Mouse (Mus musculus): Measurements from ENCODE around the gene Med6.
A peak's percentile ranks its signal among the peaks of the same experiment; 100 is the strongest.

Gene Med6

DNA sequence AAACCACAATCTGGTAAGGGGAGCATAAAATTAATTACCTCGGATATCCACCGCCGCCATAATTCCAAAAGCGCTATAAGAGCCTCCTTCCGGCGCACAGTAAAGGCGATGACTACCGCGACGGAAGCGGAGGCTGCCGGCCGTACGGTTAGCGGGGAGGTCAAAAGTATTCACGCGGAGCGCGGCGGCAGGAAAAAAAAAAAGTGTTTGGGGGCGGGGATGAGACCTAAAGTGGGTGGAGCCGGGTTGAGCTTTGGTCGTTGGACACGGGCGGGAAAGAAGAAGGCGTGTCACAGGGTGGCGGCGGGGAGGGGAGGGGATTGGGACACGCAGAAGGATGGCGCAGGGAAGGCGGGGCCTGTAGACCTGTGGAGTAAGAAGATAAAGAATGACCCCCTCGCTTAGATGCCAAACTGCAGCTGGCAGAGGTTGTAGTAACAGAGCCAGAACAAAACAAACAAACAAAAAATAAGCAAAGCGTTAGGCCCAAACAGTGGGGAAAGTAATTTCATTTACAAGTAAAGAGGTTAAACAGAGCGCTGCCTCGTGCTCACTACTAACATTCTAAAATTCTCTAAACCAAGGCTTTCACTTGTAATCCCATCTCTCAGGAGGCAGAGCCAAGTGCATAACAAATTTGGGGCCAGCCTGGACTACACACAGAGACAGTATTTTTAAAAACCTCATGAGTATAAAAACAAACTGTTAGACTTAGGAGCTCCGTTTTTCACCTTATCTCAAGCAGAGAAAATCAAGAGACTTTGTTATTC, at the start of gene Med6:
TSS of gene Med6 (minus strand) at position 107 of the 770 bp plus-strand sequence.
- peak; percentile 88 for DNase-seq

GRCm38 (mm10) chr12:81642361-81643082, 47.7 kb upstream of the Med6 start:
- no peak for DNase-seq

DNA sequence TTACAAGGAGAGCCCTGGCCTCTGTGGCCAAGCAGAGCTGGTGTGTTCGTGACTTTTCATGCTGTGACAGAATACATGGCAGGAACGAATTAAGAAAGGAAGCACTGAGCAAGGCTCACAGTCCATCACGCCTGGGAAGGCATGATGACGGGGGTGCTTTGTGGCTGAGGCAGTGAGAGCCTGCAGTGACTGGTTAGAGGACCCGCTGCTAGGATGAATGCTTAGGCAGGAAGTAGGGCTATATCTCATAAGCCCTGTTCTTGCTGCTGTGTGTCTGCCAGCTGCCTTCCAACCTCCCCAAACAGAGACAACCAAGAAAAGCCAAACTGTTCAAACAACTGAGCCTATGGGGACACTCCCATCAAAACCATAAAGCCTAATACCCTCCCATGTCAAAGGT, 45.8 kb upstream of the Med6 start:
- no peak for DNase-seq

GRCm38 (mm10) chr12:81633246-81633645, 38.4 kb upstream of the Med6 start:
- DNase-seq = no peak

GRCm38 (mm10) chr12:81631661-81632401, 37.0 kb upstream of the Med6 start:
- peak; percentile 11 for DNase-seq

DNA sequence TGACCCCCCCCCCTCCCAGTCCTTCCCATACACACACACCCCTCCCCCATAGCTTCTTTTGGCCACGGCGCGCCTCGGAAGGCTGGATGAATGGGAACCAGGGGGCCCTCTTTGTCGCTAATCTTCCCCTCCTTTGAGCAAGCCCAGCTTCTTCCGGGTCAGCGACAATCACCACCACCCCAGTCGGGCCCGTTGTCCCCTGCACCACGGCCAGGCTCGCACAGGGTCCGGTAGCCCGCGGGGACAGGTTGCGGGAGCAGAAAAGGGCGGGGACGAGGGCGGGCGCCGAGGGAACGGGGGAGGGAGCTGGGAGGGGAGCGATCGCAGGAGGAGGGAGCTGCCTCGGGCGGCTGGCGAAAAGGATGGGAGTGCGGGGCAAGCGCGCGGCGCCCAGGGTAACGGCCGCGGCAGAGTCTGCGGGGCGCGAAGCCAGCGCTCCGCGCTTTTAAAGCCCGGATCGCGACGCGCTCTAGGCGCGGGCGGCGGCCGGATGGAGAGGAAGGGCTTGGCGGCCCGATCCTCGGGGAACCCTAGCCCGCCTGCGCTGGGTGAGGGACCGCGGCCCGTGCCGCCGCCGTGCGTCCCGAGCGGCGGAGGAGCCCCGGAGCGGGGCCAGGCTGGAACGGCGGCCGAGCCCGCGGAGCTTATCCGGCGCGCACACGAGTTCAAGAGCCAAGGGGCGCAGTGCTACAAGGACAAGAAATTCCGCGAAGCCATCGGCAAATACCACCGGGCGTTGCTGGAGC, 36.3 kb upstream of the Med6 start, which contains the start of gene Ttc9:
TSS of gene Ttc9 (plus strand) at position 335 of the 746 bp plus-strand sequence.
- peak; percentile 12 for DNase-seq

DNA sequence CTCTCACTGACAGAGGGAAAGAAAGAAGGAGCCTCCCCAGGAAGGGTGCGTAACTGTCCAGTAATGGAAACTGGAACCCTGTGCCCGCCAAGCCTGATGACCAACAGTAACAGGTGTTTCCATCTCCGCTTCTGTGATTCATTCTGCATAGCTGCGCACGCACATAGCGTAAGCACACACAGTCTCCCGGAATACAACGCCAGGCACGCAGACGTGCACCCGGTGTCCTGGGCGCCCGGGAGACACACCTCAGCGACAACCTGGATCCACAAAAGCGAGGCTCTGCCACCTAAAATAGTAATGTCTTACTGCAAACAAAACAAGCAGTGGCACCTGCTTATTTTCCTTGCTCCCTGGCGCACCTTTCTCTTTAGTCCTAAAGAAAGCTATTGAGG, 35.7 kb upstream of the Med6 start:
- peak; percentile 7 for DNase-seq

GRCm38 (mm10) chr12:81628091-81628490, 33.3 kb upstream of the Med6 start:
- DNase-seq = no peak

- no peak for DNase-seq
Observed at GRCm38 (mm10) chr12:81627426-81627825, 32.6 kb upstream of the Med6 start.

GRCm38 (mm10) chr12:81626226-81626861, 31.5 kb upstream of the Med6 start:
- DNase-seq = no peak

DNA sequence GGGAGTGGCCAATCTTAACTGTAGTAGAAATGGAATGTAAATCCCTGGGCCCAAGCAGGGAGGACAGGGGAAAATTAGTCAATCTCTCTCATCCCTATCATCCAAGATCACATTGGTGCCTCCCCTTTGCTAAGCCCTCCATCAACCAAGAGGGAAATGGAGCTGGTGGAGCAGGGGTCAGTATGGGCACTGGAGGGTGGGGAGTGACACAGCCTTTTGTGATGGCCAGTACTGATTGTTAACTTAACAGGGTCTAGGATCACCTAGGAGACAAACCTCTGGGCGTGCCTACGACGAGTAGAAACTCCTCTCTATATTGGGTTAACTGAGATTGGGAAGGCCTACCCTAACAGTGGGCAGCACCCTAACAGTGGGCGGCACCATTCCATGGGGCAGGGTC, 28.6 kb upstream of the Med6 start:
- no peak for DNase-seq

DNA sequence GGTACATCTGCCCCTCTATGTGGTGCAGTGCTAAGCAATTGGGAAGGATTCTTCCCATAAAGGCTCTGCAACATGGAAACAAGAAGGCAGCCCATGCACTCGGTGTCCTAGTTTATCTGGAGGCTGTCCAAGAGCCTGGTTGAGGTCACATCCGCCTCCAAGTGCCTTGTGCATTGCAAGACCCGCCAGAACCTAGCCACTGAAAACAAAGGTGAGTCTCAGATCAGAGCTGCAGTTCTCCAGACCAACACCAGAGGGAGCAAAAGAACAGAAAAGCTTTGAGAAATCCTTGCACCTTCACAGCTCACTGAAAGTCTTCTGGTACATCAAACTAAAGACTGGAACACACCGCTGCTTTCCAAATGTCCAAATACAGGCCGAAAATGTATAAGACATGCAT, 24.5 kb upstream of the Med6 start:
- DNase-seq = peak; percentile 80

DNA sequence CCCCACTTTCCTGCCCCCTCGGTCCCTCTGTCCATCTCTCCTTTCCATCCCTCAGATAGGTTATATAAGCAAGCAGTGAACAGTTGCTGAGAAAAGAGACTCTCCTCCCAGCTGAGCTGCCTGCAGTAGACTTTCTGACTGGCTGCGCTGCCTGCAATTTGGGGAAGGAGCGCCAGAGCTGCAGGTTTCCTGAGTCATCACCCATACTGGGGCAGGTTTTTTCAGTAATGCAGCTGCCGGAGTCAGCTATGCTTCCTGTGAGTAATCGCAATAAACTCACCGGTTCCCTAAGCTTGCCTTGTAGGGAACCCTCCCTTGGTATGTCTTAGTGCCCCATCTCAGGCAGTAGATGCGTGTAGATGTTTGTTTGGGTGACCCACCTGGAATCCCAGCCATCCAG, 22.2 kb upstream of the Med6 start:
- DNase-seq = no peak

- no peak for DNase-seq
Observed at GRCm38 (mm10) chr12:81615807-81616206, 21.0 kb upstream of the Med6 start.

DNA sequence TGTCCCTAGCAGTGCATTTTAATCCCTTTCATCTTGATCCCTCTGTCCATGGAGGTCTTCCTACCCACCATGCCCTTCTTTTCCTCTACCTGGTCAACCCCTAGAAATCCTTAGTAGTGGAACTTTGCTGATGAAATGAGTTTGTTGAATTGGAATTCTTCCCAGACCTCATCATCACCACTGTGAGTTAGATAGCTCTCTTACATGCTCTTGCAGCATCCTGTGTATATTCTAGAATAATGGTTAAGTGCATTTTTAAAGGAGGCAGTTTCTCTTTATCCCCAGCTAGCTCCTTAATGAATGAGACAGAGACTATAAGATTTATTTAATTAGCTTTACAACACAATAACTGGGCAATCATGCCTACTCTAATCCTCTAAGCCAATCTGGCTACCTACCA, 14.6 kb upstream of the Med6 start:
- DNase-seq = no peak

- no peak for DNase-seq
Observed at GRCm38 (mm10) chr12:81604995-81605784, 10.4 kb upstream of the Med6 start.

GRCm38 (mm10) chr12:81596547-81597262, 1.9 kb upstream of the Med6 start:
- DNase-seq = no peak

- DNase-seq = no peak
Observed at GRCm38 (mm10) chr12:81568374-81568773, 26.4 kb downstream of the Med6 start, which contains the start of gene Adam21. Adam21 (minus strand) TSS chr12:81568474.

DNA sequence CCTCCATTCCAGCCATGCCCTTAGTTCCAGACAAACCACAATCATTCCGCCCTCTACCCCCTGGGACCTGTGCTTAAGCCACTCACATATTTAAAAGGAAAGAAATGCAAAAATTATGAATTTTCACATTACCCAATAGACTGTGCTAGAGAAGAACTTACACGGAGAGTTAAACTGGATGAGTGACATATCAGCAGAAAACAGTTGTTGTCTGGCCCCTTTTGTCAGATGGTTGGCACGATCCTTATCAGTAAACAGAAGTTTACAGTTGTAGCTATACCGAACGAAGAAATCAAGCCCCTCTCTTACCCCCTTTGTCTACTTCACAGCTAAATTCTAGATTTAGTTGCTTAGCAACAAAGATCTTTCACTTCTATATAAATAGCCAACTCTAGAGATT, 26.9 kb downstream of the Med6 start:
- DNase-seq = no peak

DNA sequence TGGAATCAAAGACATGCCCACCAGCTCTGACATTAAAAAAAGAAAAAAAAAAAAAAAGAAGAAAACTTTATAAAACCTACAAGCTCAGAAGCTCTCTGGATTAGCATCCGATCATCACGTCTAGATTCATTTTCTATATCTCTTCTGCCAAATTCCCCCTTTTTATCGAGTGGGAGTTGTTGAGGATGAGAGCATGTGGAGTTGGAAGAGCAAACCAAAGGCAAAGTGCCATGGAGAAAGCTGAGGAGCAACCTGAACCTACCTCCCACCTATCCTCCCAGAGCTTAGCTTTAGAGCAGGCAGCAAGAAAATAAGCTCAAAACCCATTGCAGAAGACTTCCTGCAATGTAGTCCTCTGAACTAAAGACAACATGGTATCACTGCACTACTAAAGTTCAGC, 30.6 kb downstream of the Med6 start:
- DNase-seq = no peak

- DNase-seq = no peak
Observed at GRCm38 (mm10) chr12:81549286-81549685, 45.5 kb downstream of the Med6 start.
